Mouse (Mus musculus): Measurements from ENCODE around the gene Cacna1s.

DNA sequence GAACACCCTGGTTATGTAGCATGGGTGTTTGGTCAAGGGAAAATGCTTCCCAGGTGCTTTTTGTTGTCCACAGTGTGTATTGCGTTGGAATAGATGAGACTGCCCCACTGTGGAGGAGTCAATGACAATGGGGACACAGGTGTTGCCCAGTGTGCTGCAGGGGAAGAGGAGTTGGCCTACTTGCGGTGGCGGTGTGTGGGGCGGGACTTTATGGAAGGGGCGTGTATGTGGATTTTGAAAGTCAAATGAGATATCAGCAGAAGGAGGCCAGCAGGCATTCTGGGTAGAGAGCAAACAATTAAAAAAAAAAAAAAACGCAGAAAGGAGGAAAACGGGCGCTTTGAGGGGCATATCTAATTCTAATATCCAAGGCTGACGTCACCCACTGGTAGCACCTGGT is 97.2 kb downstream of the Cacna1s start:
- TF ChIP-seq CTCF (conservative IDR thresholded peaks at IDR 0.05; ENCODE audit: low read length) (no peak), NANOG (IDR thresholded peaks at IDR 0.05; ENCODE audit: borderline replicate concordance, low read length) (no peak), POU5F1 (IDR thresholded peaks at IDR 0.05; ENCODE audit: borderline replicate concordance, low read length) (no peak)

Measured in E14TG2a.4 (cell line).